Mouse (Mus musculus): ENCODE measurements around the gene Tmem269.
A peak's percentile ranks its signal among the peaks of the same experiment; 100 is the strongest.

The Tmem269 gene

DNA sequence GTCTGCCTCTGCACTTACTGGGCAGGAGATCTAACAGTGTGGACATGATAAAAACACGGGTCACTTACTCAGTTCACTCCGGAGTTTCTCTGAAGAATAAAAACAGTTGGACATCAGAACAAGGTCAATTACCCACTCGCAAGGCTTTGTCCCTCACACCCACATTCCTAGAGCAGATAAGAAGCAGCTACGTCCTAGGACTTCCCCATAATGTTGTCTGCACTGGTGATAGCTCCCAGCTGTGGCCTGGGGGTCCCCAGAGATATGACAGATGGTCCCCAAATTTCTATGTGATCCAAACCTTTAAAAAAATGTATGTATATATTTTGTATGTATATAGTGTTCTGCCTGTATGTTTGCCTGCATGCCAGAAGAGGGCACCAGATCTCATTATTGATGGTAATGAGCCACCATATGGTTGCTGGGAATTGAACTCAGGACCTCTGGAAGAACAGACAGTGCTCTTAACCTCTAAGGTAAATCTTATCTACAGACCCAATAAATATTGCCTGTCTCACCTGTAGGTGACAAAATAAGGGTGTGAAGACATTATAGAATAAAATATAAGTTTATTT lies 37.8 kb downstream of the Tmem269 start:
- no peak for DNase-seq (ENCODE audit: low read depth)

DNA sequence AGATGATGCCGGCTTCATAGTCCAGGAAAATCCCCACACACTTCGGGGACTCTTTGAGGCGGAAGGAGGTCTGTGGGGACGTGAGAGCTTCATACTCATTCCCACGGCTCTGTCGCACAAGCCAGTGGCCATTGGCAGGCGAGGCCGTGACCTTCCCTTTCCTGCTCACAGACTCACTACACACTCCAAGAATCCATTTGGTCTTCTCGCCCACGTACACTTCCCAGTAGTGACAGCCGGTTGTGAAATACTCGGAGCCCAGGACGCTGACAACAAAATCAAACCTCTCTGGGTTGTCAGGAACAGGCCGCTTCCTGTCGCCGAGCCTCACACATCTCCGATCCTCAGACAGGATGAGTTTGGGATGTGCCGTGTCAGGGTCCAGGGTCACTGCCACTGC lies 39.7 kb downstream of the Tmem269 start:
- DNase-seq (ENCODE audit: low read depth) = no peak

DNA sequence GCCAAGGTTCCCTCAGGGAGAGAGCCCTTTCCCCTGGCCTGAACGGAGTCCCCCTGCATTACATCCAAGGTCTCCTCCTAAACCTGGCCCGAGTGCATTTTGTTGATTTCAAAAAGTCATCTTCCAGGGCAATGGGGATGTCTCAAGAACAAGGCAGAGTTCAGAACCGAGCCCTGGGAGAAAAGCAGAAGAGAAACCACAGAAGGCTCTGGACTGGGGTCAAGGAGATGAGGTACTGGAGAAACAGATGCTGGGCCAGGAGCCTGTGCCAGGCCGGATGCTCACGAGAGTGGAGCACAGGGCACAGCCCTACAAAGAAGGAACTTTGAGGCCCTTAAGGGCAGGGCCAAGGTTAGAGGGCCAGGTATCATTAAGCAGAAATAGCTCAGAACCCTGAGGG lies 40.3 kb downstream of the Tmem269 start:
- DNase-seq (ENCODE audit: low read depth) = no peak

DNA sequence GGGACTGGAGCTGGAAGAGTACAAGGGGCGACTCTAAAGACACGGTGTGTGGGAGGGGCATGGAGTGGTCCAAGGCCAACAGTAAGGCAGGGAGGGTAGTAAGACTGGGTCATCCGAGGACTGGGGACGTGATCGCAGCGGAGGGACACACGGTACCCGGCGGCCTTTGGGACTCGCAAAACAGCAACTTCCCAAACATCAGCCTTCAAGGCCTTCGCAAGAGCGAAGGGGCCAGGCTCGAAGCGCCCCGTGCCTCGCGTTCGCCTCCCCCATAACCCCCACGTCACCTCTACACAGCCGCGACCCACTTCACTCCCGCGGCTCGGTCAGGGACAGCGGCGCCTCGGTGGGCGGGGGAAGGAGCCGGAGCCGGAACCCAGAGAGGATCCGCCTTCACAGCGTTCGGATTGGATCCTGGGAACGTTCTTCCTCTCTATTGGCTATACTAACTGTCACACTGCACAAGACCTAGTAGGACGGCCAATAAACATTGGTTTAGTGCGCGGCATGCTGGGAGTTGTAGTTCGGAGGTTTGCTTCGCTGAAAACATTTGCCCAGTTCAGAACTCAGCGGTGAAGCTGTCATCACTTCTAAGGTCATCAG lies 44.1 kb downstream of the Tmem269 start, which contains the start of gene Zfp691:
TSS of gene Zfp691 (minus strand) at position 345 of the 603 bp plus-strand sequence.
- peak; percentile 92 for DNase-seq (ENCODE audit: low read depth)

DNA sequence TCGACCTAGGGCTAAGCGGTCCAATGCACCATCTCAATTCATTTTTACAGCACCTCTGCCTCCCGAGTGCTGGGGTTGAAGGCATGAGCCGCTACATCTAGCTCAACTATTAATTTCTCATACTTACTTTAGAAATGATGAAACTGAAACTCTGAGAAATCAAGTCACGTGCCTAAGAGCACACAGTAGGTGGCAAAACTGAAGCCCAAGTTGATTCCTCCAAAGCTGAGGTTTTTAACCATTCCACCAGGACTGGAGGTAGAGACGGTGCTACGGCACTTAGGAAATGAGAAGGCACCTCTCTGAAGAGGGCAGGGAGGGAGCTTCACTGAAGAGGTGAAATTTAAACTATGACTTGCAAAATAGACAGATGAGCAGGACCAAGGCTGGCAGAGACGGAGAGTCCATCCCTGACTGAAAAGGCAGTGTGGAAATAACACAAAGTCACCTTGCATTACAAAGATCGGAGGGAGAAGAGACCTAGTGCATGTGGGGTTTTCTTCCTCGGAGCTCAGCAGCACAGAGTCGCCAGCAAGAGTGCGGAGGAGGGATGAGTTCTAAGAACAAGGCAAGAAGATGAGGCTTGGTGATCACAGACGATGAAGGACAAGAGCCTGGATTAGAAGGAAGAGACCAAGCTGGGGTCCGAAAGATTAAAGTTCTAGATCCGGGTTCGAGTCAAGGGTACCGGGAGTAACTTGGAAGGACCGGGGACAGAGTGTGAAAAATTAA lies 44.9 kb downstream of the Tmem269 start:
- no peak for DNase-seq (ENCODE audit: low read depth)

DNA sequence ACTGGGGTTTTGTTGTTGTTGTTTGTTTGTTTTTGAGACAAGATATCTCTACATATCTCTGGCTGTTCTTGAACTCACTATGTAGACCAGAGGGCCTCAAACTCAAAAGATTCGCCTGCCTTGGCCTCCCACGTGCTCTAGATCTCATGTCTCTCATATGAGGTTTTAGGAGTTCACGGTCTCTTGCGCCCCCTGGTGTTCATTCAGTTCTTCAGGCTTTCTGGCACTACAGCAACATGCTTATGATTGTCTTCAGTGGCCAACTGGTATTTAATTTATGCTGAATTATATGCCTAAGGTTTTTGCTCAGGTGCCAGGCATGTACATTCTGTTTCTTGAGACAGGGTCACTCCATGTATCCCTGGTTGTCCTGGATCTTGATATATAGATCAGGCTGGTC lies 50.4 kb downstream of the Tmem269 start:
- DNase-seq (ENCODE audit: low read depth) = peak; percentile 92

DNA sequence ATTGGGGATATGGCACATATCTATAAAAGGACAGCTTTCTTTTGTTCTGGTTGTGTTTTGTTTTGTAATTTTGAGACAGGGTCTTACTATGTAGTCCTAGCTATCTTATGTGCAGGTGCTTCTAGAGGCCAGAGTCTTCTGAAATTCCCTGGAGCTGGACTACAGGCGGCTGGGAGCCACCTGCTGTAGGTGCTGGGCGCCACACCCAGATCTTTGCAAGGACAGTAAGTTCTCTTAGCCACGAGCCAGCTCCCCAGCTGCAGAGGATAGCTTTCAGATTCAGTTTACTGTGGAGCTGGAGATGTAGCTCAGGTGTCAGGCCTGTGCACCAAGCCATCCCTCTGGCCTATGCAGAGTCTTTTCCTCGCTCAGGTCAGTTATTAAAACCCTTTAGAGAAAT lies 50.9 kb downstream of the Tmem269 start:
- no peak for DNase-seq (ENCODE audit: low read depth)

DNA sequence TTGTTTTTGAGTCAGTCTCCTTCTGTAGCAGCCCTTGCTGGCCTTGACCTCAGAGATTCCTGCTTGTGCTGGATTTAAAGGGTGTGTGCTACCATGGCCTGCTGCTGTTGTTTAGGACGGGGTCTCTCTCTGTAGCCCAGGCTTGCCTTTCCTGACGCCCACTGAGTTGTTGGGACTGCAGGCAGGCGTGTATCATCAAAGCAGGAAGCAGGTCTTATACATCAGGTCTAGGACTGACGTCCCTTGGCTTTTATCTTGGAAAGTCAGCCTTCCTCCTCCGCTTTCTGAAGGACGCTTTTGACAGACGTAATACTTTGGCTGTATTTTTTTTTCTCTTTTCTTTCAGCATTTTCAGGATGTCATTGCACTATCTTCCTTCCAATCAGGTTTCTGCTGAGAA lies 52.1 kb downstream of the Tmem269 start:
- DNase-seq (ENCODE audit: low read depth) = no peak

DNA sequence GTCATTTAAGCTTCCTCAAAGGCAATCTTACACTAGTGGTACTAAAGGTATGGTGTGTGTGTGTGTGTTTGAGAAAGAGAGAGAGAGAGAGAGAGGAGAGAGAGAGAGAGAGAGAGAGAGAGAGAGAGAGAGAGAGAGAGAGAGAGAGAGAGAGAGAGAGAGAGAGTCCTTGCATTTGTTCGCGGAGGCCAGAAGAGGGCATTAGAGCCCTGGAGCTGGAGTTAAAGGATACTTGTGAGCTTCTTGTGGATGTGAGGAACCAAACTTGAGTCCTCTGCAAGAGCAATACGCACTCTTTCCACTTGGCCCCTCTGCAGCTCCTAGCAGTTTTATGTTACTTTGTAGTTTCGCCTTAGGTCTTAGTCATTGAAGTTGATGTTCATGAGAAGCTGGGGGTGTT lies 55.0 kb downstream of the Tmem269 start:
- no peak for DNase-seq (ENCODE audit: low read depth)

DNA sequence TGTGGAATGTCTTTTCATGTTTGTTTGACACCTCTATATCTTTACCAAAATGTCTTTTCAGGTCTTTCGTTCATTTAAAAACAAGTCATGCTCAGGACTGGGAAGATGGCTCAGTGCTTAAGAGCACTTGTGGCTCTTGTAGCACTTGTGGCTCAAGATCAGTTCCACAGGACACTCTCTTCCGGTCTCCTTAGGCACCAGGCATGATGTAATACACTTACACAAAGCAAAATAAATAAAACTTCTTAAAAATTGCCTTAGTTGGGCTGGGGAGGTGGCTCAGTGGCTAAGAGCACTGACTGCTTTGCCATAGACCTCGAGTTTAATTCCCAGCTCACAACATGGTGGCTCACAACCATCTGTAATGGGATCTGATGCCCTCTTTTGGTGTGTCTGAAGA lies 56.7 kb downstream of the Tmem269 start:
- DNase-seq (ENCODE audit: low read depth) = no peak

DNA sequence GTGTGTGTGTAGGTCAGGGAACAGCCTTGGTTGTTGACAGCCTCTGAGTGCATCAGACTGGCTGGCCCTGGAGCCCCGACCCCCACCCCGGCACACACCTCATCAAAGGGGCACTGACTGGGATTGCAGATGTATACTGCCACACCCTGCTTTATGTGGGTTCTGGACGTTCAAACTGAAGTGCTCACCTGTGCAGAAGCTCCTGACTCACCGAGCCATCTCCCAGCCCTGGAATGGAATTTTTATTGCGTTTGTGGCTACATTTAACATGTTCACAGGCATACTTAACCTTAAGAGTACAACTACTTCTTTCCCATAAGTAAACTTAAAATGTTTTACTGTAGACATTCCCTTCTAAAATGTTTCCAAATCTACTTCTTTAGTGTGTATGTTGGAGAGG lies 60.1 kb downstream of the Tmem269 start:
- no peak for DNase-seq (ENCODE audit: low read depth)

DNA sequence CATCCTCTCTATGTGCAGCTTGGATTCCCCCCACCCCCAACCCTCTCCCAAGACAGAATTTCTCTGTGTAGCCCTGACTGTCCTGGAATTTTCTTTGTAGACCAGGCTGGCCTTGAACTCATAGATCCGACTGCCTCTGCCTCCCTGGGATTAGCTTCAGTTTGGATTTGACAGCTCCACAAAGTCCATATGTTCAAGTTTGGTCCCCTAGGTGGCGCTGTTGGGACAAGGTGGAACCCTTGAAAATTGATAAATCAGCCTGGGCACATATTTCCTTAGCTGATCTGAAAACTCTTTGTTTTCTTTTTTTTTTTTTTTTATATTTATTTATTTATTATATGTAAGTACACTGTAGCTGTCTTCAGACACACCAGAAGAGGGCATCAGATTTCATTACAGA lies 60.8 kb downstream of the Tmem269 start:
- DNase-seq (ENCODE audit: low read depth) = peak; percentile 68

Data from c-Kit-positive CD71-negative TER-119-negative erythroid progenitor cells, embryonic 14.5 days (primary cell).